Mouse (Mus musculus): ENCODE measurements around the gene Rxfp2.

DNA sequence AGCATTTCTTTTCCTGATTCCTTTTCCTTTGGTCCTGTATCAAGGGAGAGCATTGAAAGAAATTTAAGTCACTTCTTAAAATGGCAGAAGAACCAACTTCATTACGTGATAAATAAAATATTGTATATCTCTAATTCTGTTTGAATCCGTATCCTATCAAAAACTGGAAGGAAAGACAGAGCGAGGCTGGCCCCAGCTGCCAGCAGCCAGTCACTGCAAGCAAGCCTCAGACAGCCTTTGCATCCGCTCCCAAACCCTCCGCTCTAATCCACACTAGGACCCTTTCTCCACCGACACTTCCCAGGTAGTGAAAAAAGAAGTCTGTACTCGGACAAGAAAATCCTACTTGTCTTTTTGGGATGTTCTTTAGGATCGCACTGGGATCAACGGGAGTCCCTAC lies 803 bp upstream of the Rxfp2 start:
- TF ChIP-seq CTCF (conservative IDR thresholded peaks at IDR 0.05; ENCODE audit: insufficient read depth, insufficient read length, low read depth, low read length) (no peak), POLR2A (IDR thresholded peaks at IDR 0.05; ENCODE audit: low read depth, low read length) (no peak)

All from kidney, adult 2 months (tissue).